Mouse (Mus musculus) limb, embryonic 13.5 days (tissue): ENCODE measurements at regions not wholly inside any gene's neighbourhood (a gene's known extent, or its start where the extent isn't known, plus 50 kb on each side); places are given as distances from the start of the nearest gene placed in this dataset.

ENCODE experiments used
- ATAC-seq: fragments of 200-750 bp; cut with Nextera tagmentation; 2 replicates; pipeline ENCODE4 v1.8.0; 2017; ENCODE audit warnings: low read depth, moderate number of reproducible peaks, moderate TSS enrichment; ENCODE audit not compliant: low FRiP score
- H3K27ac ChIP-seq: fragments of 300-500 bp; sonication (generic); 2 replicates; pipeline ENCODE4 v1.5.1; 2015; ENCODE audit warnings: inconsistent platforms, mild to moderate bottlenecking, moderate library complexity
- H3K27me3 ChIP-seq: fragments of 300-500 bp; sonication (generic); 2 replicates; pipeline ENCODE4 v1.6.1; 2015; ENCODE audit warnings: mild to moderate bottlenecking, inconsistent platforms
- H3K36me3 ChIP-seq: fragments of 300-500 bp; sonication (generic); 2 replicates; pipeline ENCODE4 v1.6.1; 2015; ENCODE audit warnings: inconsistent platforms, mild to moderate bottlenecking, moderate library complexity
- H3K4me1 ChIP-seq: fragments of 300-500 bp; sonication (generic); 2 replicates; pipeline ENCODE4 v1.6.1; 2015; ENCODE audit warnings: inconsistent platforms
- H3K4me2 ChIP-seq: fragments of 300-500 bp; sonication (generic); replicated peaks from 2 replicates; pipeline ENCODE4 v1.6.1; 2015; ENCODE audit warnings: inconsistent platforms, mild to moderate bottlenecking, moderate library complexity
- H3K4me3 ChIP-seq: fragments of 300-500 bp; sonication (generic); 2 replicates; pipeline ENCODE4 v1.5.1; 2015; ENCODE audit warnings: moderate library complexity, mild to moderate bottlenecking, inconsistent platforms
- H3K9ac ChIP-seq: fragments of 300-500 bp; sonication (generic); 2 replicates; pipeline ENCODE4 v1.6.1; 2015; ENCODE audit warnings: mild to moderate bottlenecking, inconsistent platforms
- H3K9me3 ChIP-seq: fragments of 300-500 bp; sonication (generic); 2 replicates; pipeline ENCODE4 v1.6.1; 2016; ENCODE audit warnings: inconsistent platforms
- WGBS: fragments of 180-500 bp; shearing (Covaris S2); methylation state at CpG from one replicate; pipeline ENCODE4 v1.1.7; 2015; 5-methylcytosine and 5-hydroxymethylcytosine counted together

- WGBS: 62% methylated on average over 2 of the region's 2 CpGs
- H3K9ac ChIP-seq: no peak overlapping the region
- no peak overlapping the region for H3K4me2 ChIP-seq
- H3K4me3 ChIP-seq: no peak overlapping the region
- H3K36me3 ChIP-seq: no peaks in the 10 kb centered on the region
- ATAC-seq: no peak
- no peaks in the 10 kb centered on the region for H3K9me3 ChIP-seq
- no peaks in the 10 kb centered on the region for H3K27me3 ChIP-seq
- no peaks in the 10 kb centered on the region for H3K4me1 ChIP-seq
- H3K27ac ChIP-seq: no peak overlapping the region
These were observed 92.7 kb upstream of the 1700003H04Rik start for GRCm38 (mm10) chr3:124673551-124673950.

- Histone ChIP-seq H3K4me2 (no peak overlapping the region), H3K4me3 (no peak overlapping the region), H3K4me1 (no peaks in the 10 kb centered on the region), H3K27me3 (no peaks in the 10 kb centered on the region), H3K9ac (no peak overlapping the region), H3K9me3 (no peaks in the 10 kb centered on the region), H3K27ac (no peak overlapping the region), H3K36me3 (no peaks in the 10 kb centered on the region)
- WGBS: 60% methylated on average over 2 of the region's 2 CpGs
- ATAC-seq: no peak; the same call in 1 of the 2 replicates
These were observed 77.3 kb upstream of the 1700003H04Rik start for GRCm38 (mm10) chr3:124658153-124658552.

GRCm38 (mm10) chr3:124633372-124633771 is 52.5 kb upstream of the 1700003H04Rik start:
- Histone ChIP-seq H3K4me1 (no peaks in the 10 kb centered on the region), H3K9me3 (no peaks in the 10 kb centered on the region), H3K36me3 (no peaks in the 10 kb centered on the region), H3K27ac (no peak overlapping the region), H3K9ac (no peak overlapping the region), H3K4me2 (no peak overlapping the region), H3K4me3 (no peak overlapping the region), H3K27me3 (no peaks in the 10 kb centered on the region)
- 93% methylated on average over 2 of the region's 2 CpGs for WGBS
- no peak for ATAC-seq
